Mouse (Mus musculus) liver, postnatal 0 days (tissue): ENCODE data around the gene Poldip3. TPM values are rescaled to one million over a fixed set of nuclear protein-coding genes. Genes with fewer than 3 reads are reported as not detected.

Experiments used
- ATAC-seq: fragments of 200-750 bp; cut with Nextera tagmentation; 2 replicates; pipeline ENCODE4 v1.8.0; 2017; ENCODE audit warnings: mild to moderate bottlenecking, moderate library complexity
- DNase-seq: peaks from one replicate; pipeline ENCODE4 v3.0.0-alpha.2; 2016
- H3K27ac ChIP-seq: fragments of 300-500 bp; sonication (generic); 2 replicates; pipeline ENCODE4 v1.5.1; 2014; ENCODE audit warnings: antibody characterized with exemption, moderate library complexity, mild to moderate bottlenecking, low read depth
- H3K27me3 ChIP-seq: fragments of 300-500 bp; sonication (generic); 2 replicates; pipeline ENCODE4 v1.6.1; 2014; ENCODE audit warnings: low read length, control low read depth, mixed read lengths; ENCODE audit not compliant: insufficient read depth
- H3K36me3 ChIP-seq: fragments of 300-500 bp; sonication (generic); replicated peaks from 2 replicates; pipeline ENCODE4 v1.6.1; 2014; ENCODE audit warnings: mild to moderate bottlenecking, control low read depth, low read length, moderate library complexity, mixed read lengths; ENCODE audit not compliant: insufficient read depth
- H3K4me1 ChIP-seq: fragments of 300-500 bp; sonication (generic); 2 replicates; pipeline ENCODE4 v1.6.1; 2014; ENCODE audit warnings: antibody characterized with exemption, mild to moderate bottlenecking, control low read depth; ENCODE audit not compliant: insufficient read depth
- H3K4me2 ChIP-seq: fragments of 300-500 bp; sonication (generic); 2 replicates; pipeline ENCODE4 v1.6.1; 2014; ENCODE audit warnings: low read depth, mild to moderate bottlenecking, low read length, moderate library complexity, mixed read lengths
- H3K4me3 ChIP-seq: fragments of 300-500 bp; sonication (generic); 2 replicates; pipeline ENCODE4 v1.5.1; 2014; ENCODE audit warnings: low read depth, low read length
- H3K9ac ChIP-seq: fragments of 300-500 bp; sonication (generic); replicated peaks from 2 replicates; pipeline ENCODE4 v1.6.1; 2014; ENCODE audit warnings: mild to moderate bottlenecking, moderate library complexity
- H3K9me3 ChIP-seq: fragments of 300-500 bp; sonication (generic); 2 replicates; pipeline ENCODE4 v1.6.1; 2016; ENCODE audit warnings: mild to moderate bottlenecking, control low read depth, low read length, mixed read lengths
- CTCF ChIP-seq: sonication (generic); IDR thresholded peaks from 2 replicates; pipeline ENCODE4 v1.5.1; 2016; ENCODE audit warnings: antibody characterized with exemption, low read depth
- EP300 ChIP-seq: IDR thresholded peaks from 2 replicates; pipeline ENCODE4 v1.6.1; 2016; ENCODE audit warnings: antibody characterized with exemption, low read depth, mild to moderate bottlenecking
- WGBS: fragments of 180-500 bp; shearing (Covaris S2); extraction: QIAGEN DNeasy Blood & Tissue Kit; methylation state at CpG from one replicate; pipeline ENCODE4 v1.1.7; 2014; ENCODE audit not compliant: insufficient replicate concordance; 5-methylcytosine and 5-hydroxymethylcytosine counted together
- polyA plus RNA-seq: library from polyadenylated mRNA; unstranded; fragments of >200 nt; fragmentation: Nextera tagmentation; extraction: Ambion mirVana; gene quantifications from 2 replicates; pipeline ENCODE4 v1.2.1, GENCODE M21; 2015

Poldip3 gene
- polyA plus RNA-seq, 1 experiment from 2014 or later: 32.5 TPM

DNA sequence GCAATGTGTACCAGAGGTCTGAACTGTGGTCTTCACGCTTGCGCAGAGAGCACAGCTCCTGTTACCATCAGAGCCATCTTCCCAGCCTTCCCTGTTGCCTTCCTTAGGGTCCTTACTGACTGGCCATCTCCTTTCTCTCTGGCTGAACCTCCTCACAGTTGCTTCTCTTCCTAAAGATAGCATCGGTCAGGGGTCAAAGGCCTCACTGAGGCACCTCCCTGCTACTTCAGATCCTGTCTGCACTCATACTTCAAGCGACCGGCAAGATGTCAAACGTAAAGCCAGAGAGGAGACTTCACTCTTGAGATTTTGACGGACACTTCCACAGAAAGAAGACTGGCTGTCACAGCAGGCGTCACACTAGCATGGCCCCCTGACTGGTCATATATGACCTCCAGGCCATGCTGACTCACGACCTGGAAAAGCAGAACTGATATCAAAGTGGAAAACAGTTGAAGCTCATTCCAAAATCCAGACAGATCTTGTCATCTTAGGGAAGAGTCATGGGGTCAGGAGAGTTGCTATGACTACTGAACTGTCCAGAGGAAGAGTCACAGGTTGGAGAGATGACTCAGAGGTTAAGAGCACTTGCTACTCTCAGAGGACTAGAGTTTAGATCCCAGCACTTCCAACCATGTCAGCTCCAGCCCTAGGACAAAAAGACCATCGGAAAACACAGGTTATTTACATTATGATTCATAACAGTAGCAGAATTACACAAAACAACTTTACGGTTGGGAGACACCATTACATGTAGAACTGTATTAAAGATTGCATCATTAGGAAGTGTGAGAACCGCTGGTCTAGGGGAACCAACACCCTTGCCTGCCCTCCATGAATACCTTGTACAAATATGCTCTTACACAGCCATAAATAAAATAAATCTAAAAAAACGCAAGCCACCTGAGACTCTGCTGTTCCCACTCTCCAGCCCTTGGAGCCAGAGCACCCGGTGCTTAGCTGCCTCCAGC, 25.0 kb upstream of the Poldip3 start:
- no peak overlapping the region for H3K27ac ChIP-seq
- no peaks in the 10 kb centered on the region for H3K36me3 ChIP-seq
- ATAC-seq (no peak), DNase-seq (no peak)
- WGBS: 82% methylated on average over 14 of the region's 14 CpGs
- peaks cover 32% of the 10 kb centered on the region for H3K4me1 ChIP-seq
- no peaks in the 10 kb centered on the region for H3K27me3 ChIP-seq
- no peak overlapping the region for H3K9ac ChIP-seq
- no peak overlapping the region for H3K4me2 ChIP-seq
- TF ChIP-seq EP300: no peak
- no peak for TF ChIP-seq CTCF
- no peak overlapping the region for H3K4me3 ChIP-seq
- no peaks in the 10 kb centered on the region for H3K9me3 ChIP-seq

DNA sequence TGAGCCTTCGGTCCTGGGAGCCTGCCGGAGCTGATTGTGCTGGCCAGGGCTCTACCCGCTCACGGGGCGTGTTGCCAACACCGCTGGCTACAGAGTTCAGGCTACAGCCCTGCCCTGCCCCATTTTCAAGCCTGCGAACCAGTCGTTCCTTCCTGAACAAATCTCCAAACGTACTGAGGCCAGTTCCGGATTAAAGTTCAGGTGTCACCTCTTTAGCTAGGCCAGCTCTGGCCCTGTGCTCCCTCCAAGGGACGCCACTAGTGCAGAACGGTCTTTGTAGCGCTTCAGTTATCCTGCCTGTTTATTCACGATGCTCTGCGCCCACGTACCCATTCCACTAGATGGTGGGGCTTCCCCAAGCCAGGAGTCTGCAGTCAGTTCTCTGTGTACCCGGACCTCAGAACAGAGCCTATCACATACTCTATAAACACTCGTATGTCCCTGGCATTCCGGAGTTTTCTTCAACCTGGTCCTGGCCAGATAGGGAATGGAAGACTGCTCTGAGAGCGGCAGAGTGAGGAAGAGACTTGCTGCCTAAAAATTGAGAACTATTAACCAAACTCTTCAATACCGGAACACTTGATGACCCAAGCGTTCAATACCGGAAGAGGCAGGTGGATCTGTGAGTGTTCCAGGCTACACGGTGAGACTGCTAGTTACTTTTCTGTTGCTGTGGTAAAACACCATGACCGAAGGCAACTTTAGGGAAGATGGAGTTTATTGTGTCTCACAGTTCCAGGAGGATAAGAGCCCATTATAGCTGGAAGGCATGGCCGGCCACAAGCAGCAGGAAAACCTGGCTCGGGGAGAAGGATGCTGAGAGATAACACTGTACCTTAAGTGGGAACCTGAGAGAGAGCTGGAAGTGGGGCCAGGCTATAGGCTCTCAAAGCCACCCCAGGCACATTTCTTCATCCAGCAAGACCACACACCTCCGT, 23.6 kb upstream of the Poldip3 start, which contains the start of gene Cyb5r3:
Cyb5r3 (minus strand) TSS at position 101 of the 938 bp plus-strand sequence.
- Histone ChIP-seq H3K27me3 (no peaks in the 10 kb centered on the region), H3K9ac (peak within 1 kb of the TSS; percentile 88), H3K27ac (peak within 1 kb of the TSS; percentile 96), H3K4me1 (peaks cover 44% of the 10 kb centered on the region), H3K4me2 (peak within 1 kb of the TSS; percentile 97), H3K36me3 (no peaks in the 10 kb centered on the region), H3K9me3 (no peaks in the 10 kb centered on the region), H3K4me3 (peak within 1 kb of the TSS; percentile 82)
- DNase-seq (peak; percentile 13), ATAC-seq (peak; percentile 46)
- 32% methylated on average over 28 of the region's 28 CpGs for WGBS
- TF ChIP-seq CTCF (no peak), EP300 (no peak; the same call in 1 of the 2 replicates)

DNA sequence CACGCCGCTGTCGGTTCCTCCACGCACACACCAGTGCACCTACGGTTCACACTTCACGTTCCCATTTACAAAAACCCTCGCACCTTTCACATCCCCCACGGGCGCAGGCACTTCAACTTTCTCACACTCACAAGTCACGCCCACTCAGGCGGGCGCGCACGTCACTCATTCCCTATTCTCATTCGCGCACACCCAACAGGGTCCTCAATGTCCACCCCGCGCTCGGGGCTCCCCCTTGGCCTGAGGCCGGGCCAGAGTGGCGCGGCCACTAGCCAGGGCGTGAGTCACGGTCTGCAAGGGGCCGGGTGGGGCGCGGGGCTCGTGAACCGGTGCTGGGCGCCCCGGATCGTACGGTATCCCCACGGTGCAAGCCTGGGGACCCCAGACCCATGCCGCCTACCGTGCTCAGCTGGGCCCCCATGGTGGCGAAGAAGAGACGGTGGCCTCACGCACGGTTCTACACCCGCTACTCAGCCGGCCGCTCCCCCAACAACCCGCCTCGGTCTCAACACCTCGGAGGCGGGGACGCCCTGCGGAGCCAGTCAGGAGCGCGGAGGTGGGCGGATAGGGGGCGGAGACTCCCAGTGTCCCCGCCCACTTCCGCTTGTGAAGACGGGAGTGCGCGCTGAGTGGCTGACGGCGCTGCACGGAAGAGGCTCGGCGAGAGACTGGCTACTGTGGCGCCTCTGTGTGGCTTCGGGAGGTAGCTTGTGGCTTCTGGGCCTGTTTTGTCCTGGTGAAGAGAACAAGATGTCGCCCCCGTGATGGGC, 22.7 kb upstream of the Poldip3 start:
- H3K27ac ChIP-seq: peak overlapping the region; percentile 96

DNA sequence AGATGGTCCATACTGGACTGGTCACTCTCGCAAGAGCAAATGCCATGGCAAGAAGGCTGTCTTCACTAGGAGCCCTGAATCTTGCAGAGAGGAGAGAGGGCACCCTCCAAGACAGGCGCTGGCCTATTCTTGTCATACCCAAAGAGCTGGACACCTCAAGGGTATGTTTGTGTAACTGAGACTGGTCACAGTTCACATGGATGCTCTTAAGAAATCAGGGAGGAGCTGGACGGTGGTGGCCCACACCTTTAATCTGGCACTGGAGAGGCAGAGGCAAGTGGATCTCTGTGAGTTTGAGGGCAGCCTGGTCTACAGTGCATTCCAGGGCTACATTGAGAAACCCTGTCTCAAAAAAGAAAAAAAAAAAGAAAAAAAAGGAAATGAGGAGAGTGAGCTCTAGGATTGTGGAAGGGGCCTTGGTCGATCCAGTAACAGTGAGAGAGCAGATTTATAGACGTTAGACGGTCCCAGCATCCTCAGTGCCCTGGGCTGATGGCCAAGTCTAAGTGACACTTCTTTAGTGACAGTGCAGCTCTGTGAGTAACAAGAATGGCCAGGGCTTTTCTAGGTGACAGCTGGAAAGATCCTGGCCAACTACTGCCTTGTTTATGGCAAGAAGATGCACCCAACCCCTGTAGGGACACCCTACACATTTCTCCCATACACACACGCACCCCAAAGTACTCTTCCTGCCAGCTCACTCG, 21.9 kb upstream of the Poldip3 start:
- TF ChIP-seq EP300: no peak
- TF ChIP-seq CTCF: no peak
- peak; percentile 13 for DNase-seq
- Histone ChIP-seq H3K4me1 (peaks cover 59% of the 10 kb centered on the region), H3K36me3 (0 out of 2 replicates have a peak, but pooled peaks cover 2% of the 10 kb centered on the region), H3K4me3 (peak overlapping the region; percentile 82), H3K27me3 (no peaks in the 10 kb centered on the region), H3K9ac (peak overlapping the region; percentile 88), H3K27ac (peak overlapping the region; percentile 96), H3K4me2 (peak overlapping the region; percentile 97), H3K9me3 (no peaks in the 10 kb centered on the region)
- ATAC-seq: no peak
- 35% methylated on average over 8 of the region's 8 CpGs for WGBS

More for the DNA sequence above, 22.7 kb upstream of the Poldip3 start:
- Histone ChIP-seq H3K36me3 (no peaks in the 10 kb centered on the region), H3K4me1 (peaks cover 52% of the 10 kb centered on the region), H3K4me2 (peak overlapping the region; percentile 97), H3K4me3 (peak overlapping the region; percentile 82), H3K9me3 (no peaks in the 10 kb centered on the region), H3K27me3 (no peaks in the 10 kb centered on the region), H3K9ac (peak overlapping the region; percentile 88)
- ATAC-seq (peak; percentile 91), DNase-seq (peak; percentile 98)
- TF ChIP-seq EP300: no peak
- peak; percentile 60 for TF ChIP-seq CTCF
- WGBS: under 1% methylated on average over 66 of the region's 67 CpGs
